Mouse (Mus musculus) E14TG2a.4 (cell line): ENCODE measurements around the gene Aatf.

Experiments
- H3K27me3 ChIP-seq: 2 replicates; pipeline ENCODE4 v1.6.1; 2014; ENCODE audit warnings: low read length, control low read depth; ENCODE audit not compliant: insufficient read depth
- H3K36me3 ChIP-seq: 2 replicates; pipeline ENCODE4 v1.6.1; 2014; ENCODE audit warnings: low read length, control low read depth; ENCODE audit not compliant: insufficient read depth
- H3K4me1 ChIP-seq: replicated peaks from 2 replicates; pipeline ENCODE4 v1.6.1; 2014; ENCODE audit warnings: low read depth, low read length, control low read depth
- H3K4me3 ChIP-seq: replicated peaks from 2 replicates; pipeline ENCODE4 v1.5.1; 2014; ENCODE audit warnings: mild to moderate bottlenecking, low read length
- H3K9me3 ChIP-seq: 2 replicates; pipeline ENCODE4 v1.6.1; 2014; ENCODE audit warnings: low read length, control low read depth
- CTCF ChIP-seq: conservative IDR thresholded peaks from 2 replicates; pipeline ENCODE4 v1.5.1; 2014; ENCODE audit warnings: low read length
- NANOG ChIP-seq: IDR thresholded peaks from 2 replicates; pipeline ENCODE4 v1.6.1; 2014; ENCODE audit warnings: borderline replicate concordance, low read length, mixed read lengths
- POU5F1 ChIP-seq: IDR thresholded peaks from 2 replicates; pipeline ENCODE4 v1.6.1; 2014; ENCODE audit warnings: low read length, borderline replicate concordance

Gene Aatf

DNA sequence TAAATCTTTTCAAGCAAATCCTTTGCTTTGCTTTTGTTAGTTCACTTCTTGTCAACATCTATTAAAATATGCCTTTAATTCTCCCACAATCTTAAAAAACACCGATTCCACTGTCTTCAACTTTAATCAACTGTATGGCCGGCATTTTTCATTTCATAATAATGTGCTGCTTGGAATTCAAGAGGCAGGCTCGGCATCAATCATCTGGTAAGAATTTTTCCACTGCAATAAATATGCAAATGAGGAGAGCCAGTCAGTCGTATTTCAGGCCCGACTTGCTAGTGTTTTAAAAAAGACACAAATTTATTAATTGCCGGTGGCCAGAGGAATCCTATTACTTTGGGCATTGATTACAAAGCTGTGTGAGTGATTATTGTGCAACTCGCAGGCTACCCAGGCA is 31.7 kb downstream of the Aatf start:
- Histone ChIP-seq H3K4me1 (no peaks in the 10 kb centered on the region), H3K27me3 (no peaks in the 10 kb centered on the region), H3K4me3 (no peak overlapping the region), H3K9me3 (no peaks in the 10 kb centered on the region), H3K36me3 (peaks cover 9% of the 10 kb centered on the region; the same call in 1 of the 2 replicates)
- TF ChIP-seq CTCF (no peak), POU5F1 (no peak), NANOG (no peak)

DNA sequence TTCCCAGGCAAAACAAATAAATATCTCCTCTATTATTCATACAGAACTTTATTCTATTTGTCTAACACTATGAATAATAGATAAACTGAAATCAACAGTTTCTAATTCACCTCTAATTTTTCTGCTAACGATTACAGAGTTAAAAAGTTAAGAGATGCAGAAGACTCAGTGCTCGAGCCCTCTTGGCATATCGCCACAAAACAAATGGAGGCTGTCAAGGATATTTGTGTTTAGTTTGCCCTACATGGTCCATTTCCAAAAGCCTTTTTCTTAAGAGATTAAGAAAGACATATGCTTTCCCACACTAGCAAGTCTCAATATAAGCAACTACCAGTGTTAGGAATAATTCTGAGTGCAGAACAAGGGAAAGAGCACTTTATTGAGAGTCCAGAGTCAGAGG is 32.9 kb downstream of the Aatf start:
- Histone ChIP-seq H3K27me3 (no peaks in the 10 kb centered on the region), H3K9me3 (no peaks in the 10 kb centered on the region), H3K36me3 (peaks cover 9% of the 10 kb centered on the region; the same call in 1 of the 2 replicates), H3K4me1 (no peaks in the 10 kb centered on the region), H3K4me3 (no peak overlapping the region)
- TF ChIP-seq CTCF, result no peak
- no peak for TF ChIP-seq NANOG
- no peak for TF ChIP-seq POU5F1

DNA sequence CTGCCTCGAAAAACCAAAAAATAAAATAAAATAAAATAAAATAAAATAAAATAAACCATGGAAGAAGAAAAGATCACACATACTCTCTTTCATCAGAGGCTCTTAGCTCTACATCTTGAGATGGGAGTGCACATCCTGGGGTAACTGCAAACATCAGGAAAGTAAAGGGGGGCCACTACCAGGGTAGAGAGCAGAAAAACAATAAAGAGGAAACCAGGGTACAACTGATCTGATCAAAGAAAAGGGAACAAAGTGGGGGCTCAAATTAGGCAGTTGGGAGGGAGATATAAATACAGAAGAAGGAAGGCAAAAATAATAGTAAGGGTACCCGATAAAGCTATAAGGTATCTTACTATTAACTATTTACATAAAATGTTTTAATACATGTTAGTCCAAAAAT is 36.7 kb downstream of the Aatf start:
- Histone ChIP-seq H3K4me3 (no peak overlapping the region), H3K4me1 (no peaks in the 10 kb centered on the region), H3K36me3 (peaks cover 21% of the 10 kb centered on the region), H3K27me3 (no peaks in the 10 kb centered on the region), H3K9me3 (no peaks in the 10 kb centered on the region)
- no peak for TF ChIP-seq POU5F1
- TF ChIP-seq CTCF, result no peak
- TF ChIP-seq NANOG, result no peak

DNA sequence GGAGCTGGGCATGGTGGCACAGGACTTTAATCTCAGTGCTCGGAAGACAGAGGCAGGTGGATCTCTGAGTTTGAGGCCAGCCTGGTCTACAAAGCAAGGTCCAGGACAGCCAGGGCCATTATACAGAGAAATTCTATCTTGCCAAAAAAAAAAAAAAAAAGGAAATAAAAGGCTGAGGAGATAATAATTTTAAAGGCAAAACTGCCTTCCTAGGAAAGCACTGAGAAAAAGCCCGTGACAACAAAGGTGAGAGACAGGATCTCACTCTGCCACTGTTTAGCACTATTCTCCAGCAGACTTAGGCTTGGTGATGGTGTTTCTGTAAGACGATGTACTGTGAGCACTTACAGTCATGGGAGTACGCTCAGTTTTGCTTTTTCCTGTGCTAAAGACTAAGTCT is 37.3 kb downstream of the Aatf start:
- no peaks in the 10 kb centered on the region for H3K27me3 ChIP-seq
- H3K9me3 ChIP-seq, result no peaks in the 10 kb centered on the region
- TF ChIP-seq CTCF (no peak), POU5F1 (no peak), NANOG (no peak)
- peaks cover 26% of the 10 kb centered on the region for H3K36me3 ChIP-seq
- H3K4me3 ChIP-seq, result no peak overlapping the region
- no peaks in the 10 kb centered on the region for H3K4me1 ChIP-seq

DNA sequence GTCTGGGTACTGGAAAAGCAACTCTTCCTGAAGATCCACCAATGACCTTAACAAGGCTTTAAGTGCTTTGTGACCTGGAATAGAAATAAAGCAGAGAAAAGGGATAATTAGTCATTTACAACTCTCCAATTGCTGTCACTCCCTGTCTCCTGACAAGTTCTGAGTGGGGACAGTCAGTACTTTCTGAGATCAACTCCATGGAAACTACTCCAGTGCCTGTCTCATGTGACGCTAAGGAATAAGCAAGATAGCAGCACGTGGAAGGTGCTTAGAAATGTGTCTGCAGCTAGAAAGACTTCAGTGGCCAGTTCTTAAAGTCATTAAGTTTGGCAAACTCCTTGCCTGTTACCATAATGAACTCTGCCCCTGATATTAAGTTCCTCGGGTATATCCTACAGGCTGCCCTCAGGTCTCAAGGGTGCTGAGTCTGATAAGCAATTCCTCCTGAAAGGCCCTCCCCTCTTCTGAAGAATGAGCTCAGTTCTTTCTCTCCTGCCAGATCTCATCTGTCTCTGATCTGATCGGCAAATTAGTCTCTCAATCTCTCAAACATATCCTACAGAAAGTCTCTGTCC is 40.1 kb downstream of the Aatf start:
- TF ChIP-seq NANOG, result no peak
- Histone ChIP-seq H3K9me3 (no peaks in the 10 kb centered on the region), H3K4me3 (no peak overlapping the region), H3K4me1 (no peaks in the 10 kb centered on the region), H3K36me3 (peaks cover 48% of the 10 kb centered on the region), H3K27me3 (no peaks in the 10 kb centered on the region)

DNA sequence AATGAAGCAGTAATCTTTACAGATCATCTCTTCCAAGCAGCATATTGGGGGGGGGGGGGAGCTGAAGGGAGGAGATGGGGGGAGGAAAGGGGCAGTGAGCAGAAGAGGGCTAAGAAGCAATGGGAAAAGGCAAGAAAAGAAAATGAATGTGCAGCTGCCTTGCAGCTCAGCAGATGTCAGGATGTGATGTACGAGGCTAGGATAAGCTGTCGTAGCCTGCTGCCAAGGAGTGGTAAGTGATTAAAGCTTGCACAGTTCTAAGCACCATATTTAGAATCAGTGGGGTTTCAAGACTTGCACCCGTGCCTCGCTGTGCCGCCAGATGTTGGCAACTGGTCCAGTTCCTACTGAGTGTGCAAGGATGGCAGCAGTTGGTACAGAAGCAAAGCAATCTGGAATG is 48.8 kb downstream of the Aatf start:
- Histone ChIP-seq H3K9me3 (no peaks in the 10 kb centered on the region), H3K36me3 (peaks cover 45% of the 10 kb centered on the region), H3K27me3 (no peaks in the 10 kb centered on the region), H3K4me3 (no peak overlapping the region), H3K4me1 (no peaks in the 10 kb centered on the region)
- TF ChIP-seq POU5F1 (no peak), CTCF (no peak), NANOG (no peak)

DNA sequence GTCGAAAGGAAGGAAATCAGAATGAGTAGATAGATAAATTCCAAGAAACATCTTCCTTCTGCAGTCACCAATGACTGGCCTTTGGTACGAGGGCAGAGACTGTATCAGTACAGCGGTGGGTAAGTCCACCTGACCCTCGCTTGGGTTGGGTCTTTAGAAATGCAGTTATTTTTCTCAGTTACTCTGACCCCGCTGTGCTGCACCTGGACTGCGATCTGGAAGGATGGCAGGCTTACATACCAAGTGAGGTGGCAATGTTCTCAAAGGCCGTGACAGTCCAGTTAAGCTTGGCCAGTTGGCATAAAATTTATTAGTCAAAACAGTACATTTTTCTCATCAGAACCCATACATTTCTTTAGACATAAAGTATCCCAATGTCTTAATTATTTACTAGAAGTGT is 59.4 kb downstream of the Aatf start:
- peaks cover 46% of the 10 kb centered on the region for H3K36me3 ChIP-seq
- TF ChIP-seq NANOG (no peak), POU5F1 (no peak), CTCF (no peak)
- no peaks in the 10 kb centered on the region for H3K27me3 ChIP-seq
- no peaks in the 10 kb centered on the region for H3K9me3 ChIP-seq
- no peak overlapping the region for H3K4me3 ChIP-seq
- H3K4me1 ChIP-seq, result no peaks in the 10 kb centered on the region

DNA sequence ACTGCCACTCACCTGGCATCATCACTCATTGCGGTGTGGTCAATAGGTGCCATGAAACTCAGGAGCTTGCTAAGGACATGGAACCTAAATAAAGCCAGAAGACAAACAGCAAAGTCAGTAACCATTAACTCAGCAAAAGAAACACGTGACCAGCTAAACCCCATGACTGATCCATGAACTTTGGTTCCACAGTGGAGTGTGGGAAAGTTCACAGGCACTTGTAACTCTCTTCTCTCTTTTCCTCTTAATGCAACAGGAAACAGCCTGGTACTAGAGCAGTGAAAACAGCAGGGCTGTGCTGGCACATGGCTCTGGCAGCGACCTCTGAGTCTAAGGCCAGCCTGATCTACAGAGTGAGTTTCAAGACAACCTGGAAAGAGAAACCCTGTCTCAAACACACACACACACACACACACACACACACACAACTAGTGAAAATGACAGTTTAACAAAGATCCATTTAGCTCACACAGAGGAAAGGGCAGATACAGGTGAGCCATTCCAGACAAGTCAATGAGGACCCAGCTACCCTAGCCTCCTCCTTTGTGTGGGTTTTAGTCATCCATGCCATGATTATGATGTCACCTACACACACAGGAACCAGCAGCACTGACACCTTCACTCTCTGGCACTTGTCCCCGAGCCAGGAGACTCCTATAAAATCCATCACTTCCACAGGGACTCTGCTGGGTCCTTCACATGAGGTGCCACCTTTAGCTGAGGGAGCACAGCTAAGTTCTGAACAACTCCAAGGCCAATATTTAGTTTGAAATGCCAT is 70.6 kb downstream of the Aatf start:
- TF ChIP-seq POU5F1 (no peak), NANOG (no peak), CTCF (no peak)

DNA sequence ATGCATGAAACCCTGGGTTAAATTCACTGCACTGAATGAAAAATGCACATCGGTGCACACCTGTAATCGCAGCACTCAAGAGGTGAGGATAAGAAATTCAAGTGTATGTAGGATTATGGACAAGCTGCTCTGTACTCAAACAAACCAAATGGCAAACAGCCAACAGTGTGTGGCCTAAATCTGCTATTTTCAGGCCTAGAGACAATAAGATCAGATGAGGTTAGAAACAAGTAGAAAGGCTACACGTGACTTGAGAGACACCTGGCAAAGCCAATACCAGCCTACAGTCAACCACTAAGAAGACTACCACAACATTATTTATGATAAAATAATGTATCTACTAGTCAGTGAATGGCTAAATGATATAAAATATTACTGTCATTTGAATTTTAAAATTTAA is 72.9 kb downstream of the Aatf start:
- Histone ChIP-seq H3K9me3 (no peaks in the 10 kb centered on the region), H3K36me3 (peaks cover 70% of the 10 kb centered on the region), H3K4me1 (peaks cover 20% of the 10 kb centered on the region), H3K27me3 (no peaks in the 10 kb centered on the region), H3K4me3 (no peak overlapping the region)
- TF ChIP-seq NANOG, result no peak
- no peak for TF ChIP-seq CTCF
- TF ChIP-seq POU5F1, result no peak

More for the DNA sequence above, 70.6 kb downstream of the Aatf start:
- Histone ChIP-seq H3K4me1 (peaks cover 3% of the 10 kb centered on the region; the same call in 1 of the 2 replicates), H3K36me3 (peaks cover 66% of the 10 kb centered on the region), H3K4me3 (no peak overlapping the region), H3K9me3 (no peaks in the 10 kb centered on the region), H3K27me3 (no peaks in the 10 kb centered on the region)
